Mouse (Mus musculus) ovary, postnatal 10 days (tissue): ENCODE results near the gene Cd59a.
"Not testable (repeated sequence)": the region's sequence is repeated elsewhere in the genome, so short reads cannot be mapped to it uniquely, and the experiment has no call there.

Source experiments
- DNase-seq: peaks from one replicate; pipeline ENCODE4 v3.0.0; 2022; ENCODE audit warnings: low spot score

Cd59a gene

DNA sequence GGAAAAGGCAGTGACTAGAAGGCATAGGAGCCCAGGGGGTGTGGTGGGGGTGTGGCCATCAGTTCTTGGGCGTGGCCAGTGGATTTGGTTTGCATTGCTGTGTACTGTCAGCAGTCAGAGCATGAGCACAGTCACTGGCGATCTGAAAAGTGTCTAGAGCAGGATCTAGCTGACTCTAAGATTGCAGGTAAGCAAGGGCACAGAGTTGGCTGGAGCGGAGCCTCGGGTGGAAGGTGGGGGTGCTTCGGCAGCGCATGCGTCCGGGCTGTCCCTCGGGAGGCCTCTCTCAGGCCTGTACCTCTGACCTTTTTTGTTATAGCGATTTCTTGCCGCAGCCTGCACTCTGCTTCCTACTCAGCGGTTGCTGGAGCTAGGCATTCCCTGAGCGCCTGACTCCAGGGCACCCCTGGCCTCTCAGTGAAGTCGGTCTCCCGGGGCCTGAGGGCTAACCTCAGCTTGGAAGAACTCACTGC, at the start of gene Cd59a:
Cd59a (plus strand) TSS at position 61 of the 473 bp plus-strand sequence.
- DNase-seq: peak; percentile 29

DNA sequence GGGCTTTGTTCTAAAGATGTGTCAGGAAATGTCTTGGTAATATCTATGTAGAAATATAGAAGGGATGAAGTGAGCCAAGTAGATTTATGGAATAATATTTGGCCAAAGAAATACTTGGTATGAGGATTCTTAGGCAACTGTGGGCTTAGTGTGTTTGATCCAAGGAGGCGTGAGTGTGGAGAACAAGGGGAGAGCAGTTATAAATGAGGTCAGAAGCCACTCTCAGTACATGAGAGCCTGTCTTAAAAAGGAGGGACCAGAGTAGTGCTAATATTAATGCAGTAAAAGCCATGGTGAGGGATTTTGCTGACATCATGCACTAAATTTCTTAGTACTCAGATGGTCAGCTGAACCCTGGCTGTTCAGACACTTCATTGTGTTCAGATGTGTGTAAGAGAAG, 37.2 kb upstream of the Cd59a start:
- no peak for DNase-seq

DNA sequence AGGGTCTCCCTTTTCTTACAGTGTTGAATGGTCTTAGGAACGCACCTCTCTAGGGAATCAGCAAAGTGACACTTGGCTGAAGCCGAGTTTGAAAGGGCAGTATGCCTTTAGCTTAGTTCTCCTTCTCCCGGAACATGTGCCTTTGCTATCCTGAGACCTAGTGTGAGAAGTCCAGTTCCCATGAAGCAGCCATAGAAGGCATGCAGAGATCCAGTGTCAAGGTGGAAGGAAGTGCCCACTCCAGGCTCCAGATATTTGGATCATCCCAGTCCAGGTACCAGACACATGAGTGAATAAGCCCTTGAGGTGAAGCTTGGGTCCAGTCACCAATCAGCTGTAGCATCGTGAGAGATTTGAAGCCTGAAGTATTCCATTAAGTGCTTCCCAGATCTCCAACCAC, 36.6 kb upstream of the Cd59a start:
- DNase-seq: no peak

DNA sequence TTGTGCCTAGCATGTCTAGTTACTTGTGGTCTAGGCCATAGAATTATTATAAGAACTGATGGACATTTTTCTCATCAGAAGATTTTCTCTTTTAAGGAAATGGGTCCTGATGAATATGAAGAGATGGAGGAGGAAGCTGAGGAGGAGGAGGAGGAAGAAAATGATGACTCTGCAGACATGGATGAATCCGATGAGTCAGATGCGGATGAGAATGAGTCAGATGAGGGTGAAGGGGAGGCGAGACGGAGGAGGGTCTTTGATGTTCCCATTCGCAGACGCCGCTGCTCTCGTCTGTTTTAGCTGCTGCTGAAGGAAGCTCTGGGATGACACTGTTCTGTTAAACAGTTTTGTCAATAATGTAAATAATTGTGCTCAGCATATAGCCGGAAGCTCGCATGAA, 35.8 kb upstream of the Cd59a start:
- DNase-seq: no peak

DNA sequence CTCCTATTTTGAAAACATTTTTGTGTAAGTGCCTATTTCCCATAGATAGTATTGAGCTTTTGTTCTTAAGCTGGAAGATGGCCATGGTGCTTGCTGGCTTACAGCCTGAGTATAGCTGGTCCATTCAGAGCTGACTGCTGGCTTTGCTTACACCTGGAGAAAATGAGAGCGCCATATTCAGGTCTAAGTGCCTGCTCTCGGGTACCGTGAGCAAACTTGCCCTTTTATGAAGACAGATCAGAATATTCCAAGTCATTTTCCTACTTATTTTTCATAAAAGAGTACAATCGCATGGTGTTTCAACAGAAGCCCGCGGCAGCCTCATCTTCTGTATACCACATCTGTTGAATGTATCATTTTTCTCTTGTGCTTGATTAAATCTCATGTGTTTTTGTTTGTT, 34.6 kb upstream of the Cd59a start:
- DNase-seq: no peak

DNA sequence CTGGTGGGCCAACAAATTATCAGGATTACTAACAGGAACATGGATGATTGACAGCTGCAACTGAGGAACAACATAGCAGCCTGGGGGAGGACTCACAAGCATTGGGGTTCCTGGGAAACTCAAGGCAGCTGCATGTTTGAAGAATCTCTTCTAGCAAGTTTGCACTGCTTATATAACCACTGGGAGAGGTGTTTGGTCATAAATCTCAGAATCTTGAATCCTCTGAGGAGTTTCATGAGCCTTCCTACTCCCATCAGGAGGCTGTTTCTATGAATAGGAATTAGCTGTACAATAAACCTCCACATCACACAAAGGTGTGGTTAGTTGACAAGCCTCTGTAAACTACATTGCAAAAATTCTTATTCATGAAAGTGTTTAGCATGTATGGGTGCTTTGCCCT, 32.9 kb upstream of the Cd59a start:
- DNase-seq: no peak

DNA sequence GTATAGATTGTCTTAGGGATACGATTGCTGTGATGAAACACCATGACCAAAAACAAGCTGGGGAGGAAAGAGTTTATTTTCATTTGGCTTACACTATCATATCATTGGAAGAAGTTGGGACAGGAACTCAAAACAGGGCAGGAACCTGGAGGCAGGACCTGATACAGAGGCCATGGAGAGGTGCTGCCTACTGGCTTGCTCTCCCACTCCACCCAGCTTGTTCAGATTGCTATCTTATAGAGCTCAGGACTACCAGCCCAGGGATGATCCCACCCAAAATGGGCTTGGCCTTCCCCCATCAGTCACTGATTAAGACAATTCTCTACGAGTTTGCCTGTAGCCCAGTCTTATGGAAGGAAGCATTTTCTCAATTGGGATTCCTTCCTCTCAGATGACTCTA, 31.4 kb upstream of the Cd59a start:
- DNase-seq: no peak

DNA sequence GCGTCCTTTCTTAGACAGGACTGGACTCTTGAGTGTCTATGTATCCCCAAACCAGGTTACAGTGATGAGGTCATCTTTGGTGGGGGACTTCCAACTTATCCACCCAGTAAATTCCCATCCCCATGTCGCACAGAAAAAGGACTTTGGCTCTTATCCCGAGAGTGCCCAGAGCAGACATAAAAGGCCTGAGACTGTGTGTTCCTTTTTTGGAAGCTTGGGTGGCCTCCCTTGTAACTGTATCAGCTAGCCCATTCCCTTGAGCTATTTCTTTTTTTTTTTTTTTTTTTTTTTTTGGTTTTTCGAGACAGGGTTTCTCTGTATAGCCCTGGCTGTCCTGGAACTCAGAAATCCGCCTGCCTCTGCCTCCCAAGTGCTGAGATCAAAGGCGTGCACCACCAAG, 30.1 kb upstream of the Cd59a start, which contains the start of gene Gm10912:
Gm10912 (plus strand) TSS at position 301 of the 400 bp plus-strand sequence.
- not testable (repeated sequence) for DNase-seq

DNA sequence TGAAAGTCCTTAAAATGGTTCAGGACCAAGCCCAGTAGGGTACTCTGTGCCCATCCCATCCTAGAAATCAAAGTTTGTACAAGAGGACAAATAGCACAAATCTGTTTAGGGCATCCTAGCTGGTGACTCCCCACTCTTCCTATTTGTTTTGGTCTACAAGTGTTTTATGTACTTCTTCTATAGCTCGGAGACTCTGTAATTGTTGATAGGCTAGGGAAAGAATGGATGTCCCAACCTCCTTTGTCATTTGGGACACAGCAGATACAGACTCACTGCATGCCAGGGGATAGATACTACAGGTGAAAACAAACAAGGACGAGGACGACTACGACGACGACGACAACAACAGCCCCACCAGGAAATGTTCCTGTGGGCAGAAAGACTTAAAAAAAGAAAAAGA, 27.2 kb upstream of the Cd59a start, which contains the start of gene Gm10799:
Gm10799 (minus strand) TSS at position 101 of the 400 bp plus-strand sequence.
- not testable (repeated sequence) for DNase-seq

DNA sequence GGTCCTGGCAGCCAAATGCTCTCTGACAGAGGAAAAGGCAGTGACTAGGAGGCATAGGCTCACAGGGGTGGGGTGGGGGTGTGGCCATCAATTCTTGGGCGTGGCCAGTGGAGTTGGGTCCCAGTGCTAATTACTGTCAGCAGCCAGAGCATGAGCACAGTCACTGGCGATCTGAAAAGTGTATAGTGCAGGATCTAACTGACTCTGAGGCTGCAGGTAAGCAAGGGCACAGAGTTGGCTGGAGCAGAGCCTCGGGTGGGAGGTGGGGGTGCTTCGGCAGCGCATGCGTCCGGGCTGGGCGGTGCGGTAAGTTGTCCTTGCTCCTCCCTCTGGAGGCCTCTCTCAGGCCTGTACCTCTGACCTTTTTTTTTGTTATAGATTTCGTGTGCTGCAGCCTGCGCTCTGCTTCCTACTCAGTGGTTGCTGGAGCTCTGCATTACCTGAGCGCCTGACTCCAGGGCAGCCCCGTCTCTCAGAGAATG, 25.9 kb upstream of the Cd59a start, which contains the start of gene Cd59b:
Cd59b (plus strand) TSS at position 146 of the 482 bp plus-strand sequence.
- DNase-seq: peak; percentile 9

DNA sequence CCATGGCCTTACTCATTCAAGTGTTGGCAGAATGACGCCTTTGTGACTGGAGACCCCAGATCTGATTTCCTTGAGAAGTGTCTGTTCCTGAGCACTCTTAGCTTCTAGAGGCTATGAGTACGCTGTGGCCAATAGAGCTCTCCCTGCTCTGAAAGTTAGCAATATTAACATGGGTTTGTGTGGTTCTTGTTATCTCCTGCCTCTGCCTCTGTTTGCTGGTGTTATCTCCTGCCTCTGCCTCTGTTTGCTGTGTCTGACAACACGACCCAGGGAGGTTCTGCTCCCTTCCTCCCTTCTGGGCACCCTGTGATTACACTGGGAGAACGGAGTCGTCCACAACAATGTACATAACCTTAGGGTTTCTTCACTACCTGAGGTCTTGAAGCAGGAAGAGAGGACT, 17.3 kb upstream of the Cd59a start:
- DNase-seq: not testable (repeated sequence)

DNA sequence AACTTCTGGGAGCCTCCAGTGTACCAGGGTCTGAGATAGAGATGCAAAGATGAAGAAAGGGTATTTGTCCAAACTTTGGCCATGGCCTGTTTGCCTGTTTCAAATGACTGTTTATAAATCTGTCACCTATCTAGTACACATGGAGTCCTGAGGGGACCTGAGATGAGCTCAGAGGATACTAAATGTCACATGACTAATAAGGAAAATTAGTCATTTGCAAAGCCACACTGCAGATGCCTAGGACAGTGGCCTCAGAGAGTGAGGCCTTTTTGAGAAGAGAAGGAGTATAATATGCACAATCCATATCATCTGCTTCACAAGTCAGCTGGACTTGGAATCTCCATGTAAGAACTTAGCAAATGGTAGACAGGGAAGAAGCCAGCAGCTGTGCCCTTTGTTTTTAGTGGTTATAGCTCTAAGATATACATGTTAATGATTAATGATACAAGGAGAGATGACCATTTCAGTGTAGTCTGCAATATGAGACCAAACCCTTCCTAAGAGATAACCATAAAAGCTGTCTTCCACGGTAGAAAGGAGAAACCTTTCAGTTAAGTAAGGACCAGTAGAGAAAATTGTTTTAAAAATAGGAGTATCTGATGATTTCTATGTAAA, 14.1 kb upstream of the Cd59a start:
- DNase-seq: not testable (repeated sequence)

DNA sequence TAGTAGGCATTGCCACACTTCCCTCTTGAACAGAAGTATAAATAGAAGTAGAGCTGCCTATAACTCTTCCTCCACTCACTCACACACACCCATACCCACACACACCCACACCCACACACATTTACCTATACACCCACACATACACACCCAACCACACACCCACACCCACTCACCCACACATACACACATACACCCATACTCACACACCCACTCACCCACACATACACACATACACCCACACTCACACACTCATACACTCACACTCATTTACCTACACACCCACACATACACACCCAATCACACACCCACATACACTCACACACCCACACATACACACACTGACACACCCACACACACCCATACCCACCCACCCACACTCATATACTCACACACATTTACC, 13.1 kb upstream of the Cd59a start:
- no peak for DNase-seq

DNA sequence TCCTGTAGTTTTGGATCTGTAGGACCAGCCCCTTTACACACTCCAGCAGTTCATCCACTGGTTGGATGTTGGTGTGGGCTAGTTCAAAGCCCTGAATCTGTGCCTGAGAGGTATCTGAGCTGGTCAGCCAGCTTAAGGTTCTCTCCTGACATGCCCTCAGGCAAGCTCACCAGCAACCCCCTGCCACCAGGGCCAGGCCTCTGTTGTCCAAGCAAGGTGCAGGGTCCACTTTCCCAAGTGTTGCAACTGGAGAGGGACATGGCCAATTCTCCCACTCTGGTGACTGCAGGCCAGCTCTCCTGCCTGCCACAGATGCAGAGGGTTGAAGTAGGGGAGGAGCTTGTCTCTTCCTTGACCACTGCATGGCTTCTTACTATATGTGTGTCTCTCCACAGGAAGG, 11.6 kb upstream of the Cd59a start:
- not testable (repeated sequence) for DNase-seq

DNA sequence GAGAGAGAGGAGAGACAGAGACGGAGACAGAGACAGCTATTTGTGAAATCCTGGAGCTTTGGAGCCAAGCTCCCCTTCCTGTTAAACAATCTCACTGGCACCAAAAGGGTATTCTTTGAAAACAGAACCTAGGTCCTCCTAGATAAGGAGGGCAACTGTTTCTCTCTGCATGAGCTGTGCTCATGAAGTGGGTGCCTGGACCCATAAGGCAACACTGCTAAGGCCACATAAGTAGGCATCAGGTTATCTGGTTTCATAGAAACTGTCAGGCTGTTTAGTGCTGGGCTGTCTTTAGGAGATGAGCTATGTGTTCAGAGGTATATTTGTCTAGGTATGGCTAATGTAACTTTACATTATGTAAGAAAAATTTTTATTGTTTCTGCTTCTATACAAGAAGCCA, 8.0 kb upstream of the Cd59a start:
- not testable (repeated sequence) for DNase-seq

DNA sequence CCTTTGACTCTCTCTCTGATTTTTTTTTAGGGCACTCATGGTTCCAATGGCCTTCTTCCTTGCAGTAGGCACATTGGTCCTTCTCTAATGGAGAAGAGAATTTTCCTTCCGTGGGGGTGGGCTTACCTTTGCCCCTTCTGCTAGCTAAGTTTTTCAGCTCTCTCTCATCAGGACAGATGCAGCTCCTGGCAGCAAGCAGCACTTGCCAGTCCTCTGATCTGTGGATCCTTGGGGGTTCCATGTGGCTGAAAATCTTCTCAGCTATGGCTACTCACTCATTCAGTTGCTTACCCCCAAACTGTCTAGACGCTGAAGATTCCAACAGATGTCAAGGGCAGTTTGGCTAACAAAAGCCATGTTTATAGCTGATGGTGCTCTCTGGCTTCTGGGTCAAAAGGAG, 2.3 kb upstream of the Cd59a start:
- DNase-seq: no peak

DNA sequence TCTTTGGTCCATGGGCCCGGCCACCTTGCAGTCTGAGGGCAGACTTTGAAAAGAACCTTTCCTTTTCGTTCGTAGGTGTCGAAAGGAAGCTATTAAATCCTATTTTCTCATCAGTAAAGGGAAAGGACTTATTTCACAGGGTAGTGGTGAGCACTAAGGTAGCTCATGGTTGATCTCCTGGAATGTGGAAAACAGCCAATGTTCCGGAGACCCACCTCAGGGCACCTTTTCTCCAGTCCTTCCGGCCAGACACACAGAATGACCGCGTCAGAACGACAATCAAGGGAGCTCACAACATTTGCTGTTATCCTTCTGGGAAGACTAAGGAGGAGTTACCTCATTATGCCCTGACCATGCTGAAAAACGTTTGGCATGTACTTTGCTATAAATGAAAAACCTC, 655 bp downstream of the Cd59a start:
- no peak for DNase-seq

DNA sequence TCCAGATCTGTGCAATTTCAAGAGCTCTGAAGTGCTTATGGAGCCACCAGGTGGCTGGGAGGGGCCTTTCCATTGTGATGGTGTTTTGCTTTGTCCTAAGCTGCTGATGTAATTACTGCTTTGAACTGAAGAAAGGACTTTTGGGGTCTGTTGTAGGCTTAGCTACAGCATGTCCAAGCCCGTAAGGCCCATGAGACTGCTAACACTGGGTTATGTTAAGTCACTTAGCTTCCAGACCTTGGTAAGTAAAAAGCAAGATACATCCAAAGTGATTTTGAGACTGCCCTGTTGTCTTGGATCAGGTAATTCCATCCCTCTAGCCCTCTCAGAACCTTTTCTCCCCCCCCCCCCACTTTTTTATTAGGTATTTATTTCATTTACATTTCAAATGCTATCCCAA, 1.2 kb downstream of the Cd59a start:
- DNase-seq: not testable (repeated sequence)

DNA sequence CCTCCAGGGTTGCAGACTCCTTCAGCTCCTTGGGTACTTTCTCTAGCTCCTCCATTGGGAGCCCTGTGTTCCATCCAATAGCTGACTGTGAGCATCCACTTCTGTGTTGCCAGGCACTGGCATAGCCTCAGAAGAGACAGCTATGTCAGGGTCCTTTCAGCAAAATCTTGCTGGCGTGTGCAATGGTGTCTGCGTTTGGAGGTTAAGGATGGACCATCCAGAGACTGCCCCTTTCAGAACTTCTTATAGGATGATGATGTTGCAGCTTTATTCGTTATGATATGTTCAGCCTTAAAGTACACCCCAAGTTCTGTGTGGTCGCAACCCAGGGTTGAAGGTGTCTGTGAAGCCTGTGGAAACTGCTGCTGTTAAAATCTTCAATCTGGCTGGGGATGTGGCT, 1.8 kb downstream of the Cd59a start:
- DNase-seq: not testable (repeated sequence)

DNA sequence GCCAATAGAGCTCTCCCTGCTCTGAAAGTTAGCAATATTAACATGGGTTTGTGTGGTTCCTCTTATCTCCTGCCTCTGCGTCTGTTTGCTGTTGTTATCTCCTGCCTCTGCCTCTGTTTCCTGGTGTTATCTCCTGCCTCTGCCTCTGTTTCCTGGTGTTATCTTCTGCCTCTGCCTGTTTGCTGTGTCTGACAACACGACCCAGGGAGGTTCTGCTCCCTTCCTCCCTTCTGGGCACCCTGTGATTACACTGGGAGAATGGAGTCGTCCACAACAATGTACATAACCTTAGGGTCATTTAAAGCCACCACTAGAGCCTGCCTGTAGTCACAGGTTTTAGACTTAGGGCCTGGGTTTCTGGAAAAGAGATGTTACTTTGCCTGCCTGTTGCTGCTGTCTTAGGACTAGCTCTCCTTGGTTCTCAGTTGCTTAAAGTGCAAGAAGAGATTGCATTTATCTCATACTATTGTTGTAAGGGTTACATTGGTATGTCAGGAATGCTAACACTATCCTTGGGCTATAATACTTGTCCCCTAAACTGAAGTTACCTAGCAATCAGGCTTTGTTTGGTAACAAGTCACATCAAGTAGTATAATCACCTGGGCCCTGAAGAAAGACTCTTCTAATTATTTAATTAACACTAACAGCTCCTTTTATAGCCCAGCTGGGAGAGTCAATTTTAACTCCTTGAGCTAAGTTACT, 3.1 kb downstream of the Cd59a start:
- no peak for DNase-seq

DNA sequence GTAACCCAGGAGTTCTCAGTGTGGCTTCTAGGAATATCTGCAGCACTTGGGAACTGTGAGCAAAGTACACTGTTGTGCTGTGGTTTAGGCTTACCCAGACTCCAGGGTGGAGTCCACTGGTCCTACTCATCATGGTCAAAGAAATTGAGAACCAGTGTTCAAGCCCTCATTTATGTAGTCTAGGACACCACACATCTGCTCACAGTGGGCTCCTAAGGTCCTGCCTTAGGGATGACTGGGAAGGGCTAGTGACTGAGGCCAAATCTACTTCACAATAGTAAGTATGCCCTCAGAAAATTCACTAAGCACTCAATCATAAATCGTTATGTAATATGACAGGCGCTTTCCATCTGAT, 3.6 kb downstream of the Cd59a start:
- DNase-seq: no peak

DNA sequence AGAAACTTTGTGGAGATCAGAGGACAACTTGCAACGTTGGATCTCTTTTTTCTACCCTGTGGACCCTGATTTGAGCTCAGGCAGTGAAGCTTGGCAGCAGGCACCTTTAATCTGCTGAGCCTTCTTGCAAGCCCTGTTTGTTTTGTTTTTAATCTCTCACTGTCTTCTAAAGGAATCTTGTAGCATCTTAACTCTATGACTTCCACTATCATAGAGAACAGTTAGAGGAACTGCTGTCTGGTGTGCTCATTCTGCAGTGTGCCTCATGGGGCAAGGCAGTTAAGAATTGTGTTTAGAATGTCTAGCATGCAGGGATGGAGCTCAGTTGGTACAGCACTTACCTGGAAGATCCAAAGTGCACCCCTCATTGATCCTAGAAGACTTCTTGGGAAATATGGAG, 4.3 kb downstream of the Cd59a start:
- no peak for DNase-seq

DNA sequence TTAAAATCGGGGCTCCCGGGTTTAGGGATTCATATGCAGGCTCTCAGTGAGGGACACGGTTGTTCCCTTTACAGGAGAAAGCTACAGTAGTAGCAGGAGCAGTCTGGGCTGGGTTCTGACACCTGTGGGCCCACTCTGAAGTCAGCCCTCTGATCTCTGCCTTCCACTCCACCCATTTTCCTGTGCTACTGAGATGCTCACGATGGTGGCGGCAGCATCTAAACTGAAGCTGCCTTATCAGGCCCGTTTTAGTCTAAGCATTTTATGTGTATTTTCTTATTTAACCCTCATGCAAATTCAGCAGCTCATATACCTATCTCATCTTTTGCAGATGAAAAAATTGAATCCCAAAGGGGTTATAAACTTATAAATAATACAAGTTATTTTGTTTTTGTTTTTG, 9.2 kb downstream of the Cd59a start:
- no peak for DNase-seq
